Mouse (Mus musculus) ovary, postnatal 36 days (tissue): ENCODE results near the gene Sumo2.
"Not testable (repeated sequence)": the region's sequence is repeated elsewhere in the genome, so short reads cannot be mapped to it uniquely, and the experiment has no call there.

Experiments used
- DNase-seq: peaks from one replicate; pipeline ENCODE4 v3.0.0; 2022; ENCODE audit warnings: low spot score, mixed read lengths

The Sumo2 gene

GRCm38 (mm10) chr11:115519581-115519980, 16.5 kb downstream of the Sumo2 start:
- no peak for DNase-seq

DNA sequence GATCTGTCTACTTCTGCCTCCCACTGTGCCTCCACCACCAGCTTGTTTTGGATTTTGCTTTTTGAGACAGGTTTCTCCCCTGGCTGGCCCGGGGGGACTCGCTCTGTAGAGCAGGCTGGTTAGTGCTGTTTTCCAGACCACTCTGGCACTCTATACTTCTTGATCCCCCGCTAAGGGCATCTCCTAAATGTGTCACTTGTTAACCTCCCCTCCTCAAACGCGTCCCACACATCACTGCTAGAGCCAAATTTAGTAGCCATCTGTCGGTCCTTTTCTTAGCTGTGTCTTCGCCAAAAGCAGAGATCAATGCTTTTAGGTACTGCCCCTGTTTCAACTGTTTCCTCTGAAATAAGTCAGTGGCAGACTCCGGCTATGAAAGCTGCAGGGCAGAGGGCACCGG, 17.4 kb downstream of the Sumo2 start:
- no peak for DNase-seq

DNA sequence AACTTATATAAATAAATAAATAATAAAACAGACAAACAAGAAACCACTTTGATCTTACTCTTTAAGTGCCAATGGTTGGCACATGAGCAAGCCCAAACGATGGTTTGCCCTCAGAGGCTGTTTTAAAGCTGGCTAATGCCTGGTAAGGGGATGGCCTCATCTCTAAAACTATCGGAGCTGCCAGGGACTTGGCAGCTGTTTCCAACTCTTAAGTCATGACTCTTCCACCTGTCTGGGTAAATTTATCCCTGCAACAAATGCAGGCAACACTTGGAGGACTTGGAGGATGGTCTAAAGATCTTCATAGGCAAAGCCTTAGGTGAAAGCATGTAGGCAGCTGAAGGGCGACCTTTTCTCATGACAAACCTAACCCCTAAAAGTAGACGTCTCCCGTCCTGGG, 19.1 kb downstream of the Sumo2 start:
- DNase-seq: no peak

DNA sequence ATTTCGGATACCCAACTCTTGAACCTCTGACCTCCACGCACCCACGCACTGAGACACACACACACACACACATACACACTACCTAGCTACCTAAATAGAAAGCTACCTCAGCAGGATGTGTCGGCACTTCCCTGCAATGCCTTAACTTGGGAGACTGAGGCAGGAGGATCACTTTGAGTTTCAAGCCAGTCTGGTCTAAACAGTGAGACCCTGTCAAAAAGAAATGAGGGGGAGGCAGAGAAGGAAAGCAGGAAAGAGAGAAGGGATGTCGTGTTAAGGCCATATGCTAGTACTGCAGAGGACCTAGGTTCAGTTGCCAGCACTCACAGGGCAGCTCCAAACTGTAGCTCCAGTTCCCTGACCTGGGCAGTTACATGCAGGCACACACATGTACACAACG, 21.1 kb downstream of the Sumo2 start:
- DNase-seq: no peak

DNA sequence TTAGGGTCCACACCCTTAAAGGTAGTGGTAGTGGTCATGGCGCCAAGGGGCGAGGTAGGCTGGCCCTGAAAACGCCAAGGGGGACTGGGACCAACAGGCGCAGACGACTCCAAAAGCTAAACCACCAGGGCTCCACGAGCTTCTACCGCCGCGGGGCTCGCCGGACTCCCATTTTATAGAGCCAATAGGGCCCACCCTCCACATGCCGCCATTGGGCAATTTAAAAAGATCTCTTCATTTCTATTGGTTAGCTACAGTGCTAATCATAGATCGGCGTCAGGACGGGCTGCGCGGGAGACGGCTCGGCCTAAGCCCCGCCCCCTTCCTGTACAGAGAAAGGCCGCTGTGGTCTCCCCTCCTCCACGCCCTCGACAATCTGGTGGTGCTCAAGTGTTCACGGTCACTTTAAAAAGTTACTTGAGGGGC, 21.8 kb downstream of the Sumo2 start, which contains the start of gene Jpt1:
Gene Jpt1 (minus strand): TSS at position 150 of the 426 bp plus-strand sequence.
- DNase-seq: peak; percentile 93

DNA sequence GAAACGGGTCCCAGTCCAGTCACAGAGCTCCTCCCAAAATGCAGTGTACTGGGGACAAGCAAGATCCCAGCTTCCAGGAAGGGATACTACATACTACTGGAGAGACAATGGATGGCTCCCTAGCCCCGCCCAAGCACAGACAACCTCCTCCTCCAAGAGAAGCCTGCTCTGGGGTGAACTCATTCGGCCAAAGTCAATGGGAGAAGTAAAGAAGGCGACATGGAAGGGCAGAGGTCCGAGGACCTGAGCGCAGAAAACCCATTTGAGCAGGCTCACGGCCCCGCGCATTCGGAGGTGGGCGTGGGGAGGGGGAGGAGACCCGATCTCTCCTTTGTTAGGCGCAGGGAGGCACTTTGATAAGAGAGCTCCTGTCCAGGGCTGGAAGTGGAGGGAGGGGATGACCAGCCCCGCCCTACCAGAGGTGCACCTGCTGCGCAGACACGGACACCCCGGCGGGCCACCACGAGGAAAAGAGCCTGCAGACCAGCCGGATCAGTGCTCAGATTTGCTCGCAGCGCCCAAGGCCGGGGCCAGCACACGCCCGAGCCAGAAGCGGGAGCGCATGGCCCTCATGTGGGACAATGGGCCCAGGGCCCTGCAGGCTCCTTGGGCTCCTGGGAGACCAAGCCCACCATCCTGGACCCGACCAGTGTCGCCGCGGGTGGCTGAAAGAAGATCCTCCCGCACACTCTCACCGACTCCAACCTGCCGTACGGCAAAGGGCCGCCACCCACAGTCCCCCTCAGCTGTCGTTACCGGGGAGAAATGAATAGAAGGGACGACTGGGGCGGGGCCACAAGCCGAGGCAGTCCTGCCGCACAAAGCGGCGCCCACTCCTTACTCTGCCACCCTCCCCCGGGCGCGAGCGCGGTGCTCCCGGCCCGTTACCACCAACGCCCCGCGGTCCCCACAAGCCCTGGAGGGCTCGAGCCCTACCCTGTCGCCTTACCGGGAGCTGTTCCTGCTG, 22.5 kb downstream of the Sumo2 start:
- DNase-seq: peak; percentile 51

DNA sequence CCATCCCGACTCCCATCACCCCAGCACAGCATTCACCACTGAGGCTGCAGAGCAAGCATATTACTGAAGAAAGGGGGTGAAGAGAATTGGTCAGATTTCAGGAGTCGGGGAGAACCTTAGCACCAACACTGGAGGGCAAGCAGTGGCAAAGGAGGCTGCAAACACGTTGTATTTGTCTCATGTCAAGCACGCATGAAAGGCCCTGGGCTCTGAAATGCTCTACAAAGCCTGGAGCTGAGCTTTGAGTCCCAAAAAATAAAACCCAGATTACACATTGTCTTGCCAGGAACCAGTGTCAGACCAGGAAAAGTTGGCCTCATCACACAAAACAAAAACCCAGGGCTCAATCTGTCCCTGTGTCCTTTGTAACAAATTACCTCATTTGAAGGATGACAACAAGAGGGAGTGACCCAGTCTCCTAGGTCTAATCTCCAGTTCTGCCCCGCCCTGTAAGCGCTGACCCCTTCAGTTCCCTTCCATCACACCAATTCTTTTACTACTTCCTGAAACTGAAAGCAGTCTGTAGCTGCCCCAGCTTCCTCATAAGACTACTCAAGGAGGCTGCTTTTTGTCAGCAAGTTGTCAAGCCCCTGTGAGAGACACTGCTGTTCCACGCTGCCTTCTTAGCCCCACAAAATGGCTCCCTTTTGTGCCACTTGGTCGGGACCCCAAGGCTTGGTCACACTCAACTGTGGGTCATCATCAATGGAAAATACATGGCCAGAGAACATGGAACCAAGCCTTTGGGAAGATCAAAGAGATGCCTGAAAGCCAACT, 23.5 kb downstream of the Sumo2 start:
- no peak for DNase-seq

- no peak for DNase-seq
These were observed 24.1 kb downstream of the Sumo2 start for GRCm38 (mm10) chr11:115512004-115512403.

- no peak for DNase-seq
These were observed 25.0 kb downstream of the Sumo2 start for GRCm38 (mm10) chr11:115511121-115511520.

- no peak for DNase-seq
These were observed 25.6 kb downstream of the Sumo2 start for GRCm38 (mm10) chr11:115510507-115510888.

GRCm38 (mm10) chr11:115509773-115510506, 26.1 kb downstream of the Sumo2 start:
- DNase-seq: no peak

DNA sequence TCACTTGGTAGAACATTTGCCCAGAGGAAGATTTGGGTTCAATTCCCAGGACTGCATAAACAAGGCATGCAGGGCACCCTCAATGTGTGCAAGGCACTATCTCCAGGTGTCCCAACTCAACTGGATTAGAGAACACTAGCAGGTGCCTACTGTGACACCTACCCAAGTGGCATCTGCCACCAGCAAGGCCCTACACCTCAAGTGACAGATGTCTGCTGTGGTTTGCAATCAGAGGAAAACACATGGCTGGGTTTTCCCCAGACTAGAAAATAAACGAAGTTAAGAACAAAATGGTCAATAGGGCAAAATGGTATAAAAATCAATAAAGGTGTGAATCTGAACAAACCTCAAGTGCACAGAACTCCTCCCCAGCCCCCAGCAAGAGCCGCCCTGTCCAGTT, 28.0 kb downstream of the Sumo2 start:
- DNase-seq: no peak

DNA sequence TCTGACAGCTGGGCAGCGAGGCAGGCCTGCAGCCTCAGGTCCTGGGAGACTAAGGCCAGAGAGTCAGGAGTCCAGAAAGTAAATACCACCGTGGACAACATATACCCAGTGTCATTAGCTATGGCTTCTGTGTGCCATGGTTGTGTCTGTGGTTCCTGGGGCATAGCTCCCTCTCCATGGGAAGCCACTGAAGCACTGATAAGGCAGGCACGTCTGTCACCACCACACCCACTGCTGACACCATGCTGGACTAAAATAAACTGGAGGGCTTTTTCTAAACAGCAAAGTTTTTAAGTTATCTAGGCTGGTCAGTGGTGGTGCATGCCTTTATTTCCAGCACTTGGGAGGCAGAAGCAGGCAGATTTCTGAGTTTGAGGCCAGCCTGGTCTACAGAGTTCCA, 29.5 kb downstream of the Sumo2 start:
- DNase-seq: no peak

- DNase-seq: no peak
These were observed 33.4 kb downstream of the Sumo2 start for GRCm38 (mm10) chr11:115502636-115503035.

- DNase-seq: not testable (repeated sequence)
These were observed 39.5 kb downstream of the Sumo2 start for GRCm38 (mm10) chr11:115496559-115496958.

DNA sequence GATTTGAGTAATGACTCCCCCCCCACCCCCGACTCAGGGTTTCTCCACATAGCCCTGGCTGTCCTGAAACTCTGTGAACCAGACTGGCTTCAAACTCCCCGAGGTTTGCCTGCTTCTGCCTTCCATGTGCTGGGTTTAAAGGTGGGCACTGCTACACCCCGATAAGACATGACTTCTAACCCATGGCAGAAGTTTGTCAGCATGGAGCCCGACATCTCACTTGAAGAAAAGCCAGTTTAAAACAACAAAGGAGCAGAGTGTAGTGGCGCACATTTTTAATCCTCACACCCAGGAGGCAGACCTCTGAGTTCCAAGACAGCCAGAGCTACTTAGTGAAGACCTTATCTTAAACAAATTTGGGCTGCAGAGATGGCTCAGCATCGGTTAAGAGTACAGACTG, 43.7 kb downstream of the Sumo2 start:
- DNase-seq: no peak

DNA sequence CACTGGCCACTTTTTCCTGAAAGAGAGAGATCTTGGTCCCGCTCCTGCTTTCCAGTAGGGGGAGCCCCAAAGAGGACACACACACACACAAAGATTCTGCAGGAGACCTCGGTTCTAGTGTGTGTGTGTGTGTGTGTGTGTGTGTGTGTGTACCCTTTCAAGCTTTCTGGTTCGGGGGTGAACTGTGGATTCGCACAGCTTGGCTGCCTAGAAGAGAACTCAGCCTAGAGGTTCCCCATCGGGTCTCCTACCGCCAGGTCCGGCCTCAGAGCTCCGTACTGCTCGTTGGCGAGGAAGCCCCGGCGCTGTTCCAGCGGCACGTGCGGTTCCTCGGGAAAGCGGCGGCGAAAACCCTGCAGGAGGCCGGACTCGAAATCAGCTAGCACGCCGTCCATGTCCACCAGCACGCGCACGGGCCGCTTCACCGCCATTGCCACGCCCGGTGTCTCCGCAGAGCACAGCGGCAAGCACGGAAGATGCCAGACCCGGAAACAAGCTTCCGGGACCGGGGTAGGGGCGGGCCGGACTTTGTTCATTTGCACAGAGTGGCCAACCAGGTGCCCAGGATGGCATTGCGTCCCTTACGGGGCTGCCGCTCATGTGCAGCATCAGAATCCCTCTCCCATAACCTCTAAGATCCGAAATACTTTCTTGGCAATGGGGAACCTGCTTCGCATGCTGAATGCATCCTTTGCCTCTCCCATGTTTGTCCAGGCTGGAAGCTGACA, 44.6 kb downstream of the Sumo2 start, which contains the start of gene Nt5c:
Gene Nt5c (minus strand): TSS at position 507 of the 728 bp plus-strand sequence.
- peak; percentile 80 for DNase-seq

- DNase-seq: no peak
These were observed 45.4 kb downstream of the Sumo2 start for GRCm38 (mm10) chr11:115490441-115491355.

DNA sequence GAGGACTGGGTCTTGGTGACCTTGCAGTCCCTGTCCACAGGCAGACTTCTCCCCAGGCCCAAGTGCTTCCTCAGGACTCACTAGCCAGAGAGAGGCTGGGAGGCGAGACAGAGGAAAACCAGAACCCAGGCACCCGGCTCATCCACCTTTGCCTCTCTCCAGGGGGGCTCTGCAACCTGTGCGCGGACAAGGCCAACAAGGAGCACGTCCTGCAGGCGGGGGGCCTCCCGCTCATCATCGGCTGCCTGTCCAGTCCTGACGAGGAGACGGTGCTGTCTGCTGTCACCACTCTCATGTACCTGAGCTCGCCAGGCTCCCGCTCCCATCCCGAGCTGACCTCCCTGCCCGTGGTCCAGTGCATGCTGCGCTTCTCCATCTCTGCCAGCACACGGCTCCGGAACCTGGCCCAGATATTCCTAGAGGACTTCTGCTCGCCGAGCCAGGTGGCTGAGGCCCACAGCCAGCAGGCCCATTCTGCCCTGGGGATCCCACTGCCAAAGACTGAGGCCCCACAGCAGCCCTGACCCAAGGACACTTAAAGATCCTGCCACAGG, 47.4 kb downstream of the Sumo2 start:
- DNase-seq: no peak

DNA sequence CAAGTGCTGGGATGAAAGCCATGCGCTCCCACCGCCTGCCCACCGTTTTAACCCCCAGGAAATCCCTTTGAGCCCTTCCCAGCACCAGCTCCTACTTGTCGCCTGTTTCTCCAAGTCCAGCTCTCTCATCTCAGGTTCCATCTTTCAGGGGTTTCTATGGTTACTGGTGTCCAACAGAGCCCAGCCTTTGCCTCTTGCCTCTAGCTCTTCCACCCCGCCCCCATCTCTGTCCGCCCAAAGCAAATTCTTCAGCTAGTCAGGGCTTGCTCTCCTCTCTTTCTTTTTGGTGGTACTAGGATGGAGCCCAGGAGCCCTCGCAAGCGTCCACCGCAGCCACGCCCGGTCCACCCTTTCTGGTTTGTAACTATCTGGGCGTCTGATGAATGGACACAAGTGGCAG, 50.9 kb downstream of the Sumo2 start:
- DNase-seq: no peak
